Mouse (Mus musculus) stomach, postnatal 0 days (tissue): Measurements from ENCODE around the gene Nub1. TPM values are rescaled to one million over a fixed set of nuclear protein-coding genes. Genes with fewer than 3 reads are reported as not detected.
A peak's percentile ranks its signal among the peaks of the same experiment; 100 is the strongest.

Source experiments
- ATAC-seq: fragments of 200-750 bp; cut with Nextera tagmentation; 2 replicates; pipeline ENCODE4 v1.8.0; 2017; ENCODE audit not compliant: low FRiP score, low TSS enrichment
- DNase-seq: peaks from one replicate; pipeline ENCODE4 v3.0.0-alpha.2; 2016; ENCODE audit warnings: low spot score
- H3K27ac ChIP-seq: fragments of 300-500 bp; sonication (generic); replicated peaks from 2 replicates; pipeline ENCODE4 v1.5.1; 2014; ENCODE audit warnings: mild to moderate bottlenecking, control low read depth
- H3K27me3 ChIP-seq: fragments of 300-500 bp; sonication (generic); 2 replicates; pipeline ENCODE4 v1.6.1; 2014; ENCODE audit warnings: low read length; ENCODE audit not compliant: control insufficient read depth, insufficient read depth
- H3K36me3 ChIP-seq: fragments of 300-500 bp; sonication (generic); 2 replicates; pipeline ENCODE4 v1.6.1; 2014; ENCODE audit warnings: low read length, mixed read lengths; ENCODE audit not compliant: control insufficient read depth, insufficient read depth
- H3K4me1 ChIP-seq: fragments of 300-500 bp; sonication (generic); replicated peaks from 2 replicates; pipeline ENCODE4 v1.6.1; 2014; ENCODE audit warnings: antibody characterized with exemption; ENCODE audit not compliant: control insufficient read depth, insufficient read depth
- H3K4me2 ChIP-seq: fragments of 300-500 bp; sonication (generic); replicated peaks from 2 replicates; pipeline ENCODE4 v1.6.1; 2014; ENCODE audit warnings: low read depth, mild to moderate bottlenecking, control low read depth, moderate library complexity
- H3K4me3 ChIP-seq: fragments of 300-500 bp; sonication (generic); 2 replicates; pipeline ENCODE4 v1.5.1; 2014; ENCODE audit warnings: low read depth, low read length, control low read depth
- H3K9ac ChIP-seq: fragments of 300-500 bp; sonication (generic); 2 replicates; pipeline ENCODE4 v1.6.1; 2014; ENCODE audit warnings: mild to moderate bottlenecking, low read length, control low read depth, mixed read lengths
- H3K9me3 ChIP-seq: fragments of 300-500 bp; sonication (generic); 2 replicates; pipeline ENCODE4 v1.6.1; 2016; ENCODE audit warnings: low read length; ENCODE audit not compliant: control insufficient read depth
- CTCF ChIP-seq: IDR thresholded peaks from 2 replicates; pipeline ENCODE4 v1.5.1; 2016; ENCODE audit warnings: antibody characterized with exemption, low read depth, mild to moderate bottlenecking, moderate library complexity
- EP300 ChIP-seq: optimal IDR thresholded peaks from 2 replicates; pipeline ENCODE3; 2016; ENCODE audit warnings: antibody characterized with exemption
- WGBS: fragments of 180-500 bp; shearing (Covaris S2); extraction: QIAGEN DNeasy Blood & Tissue Kit; methylation state at CpG from one replicate; pipeline ENCODE4 v1.1.7; 2014; 5-methylcytosine and 5-hydroxymethylcytosine counted together
- polyA plus RNA-seq: library from polyadenylated mRNA; unstranded; fragments of >200 nt; fragmentation: Nextera tagmentation; extraction: Ambion mirVana; gene quantifications from 2 replicates; pipeline ENCODE4 v1.2.1, GENCODE M21; 2015

Nub1 gene
- polyA plus RNA-seq, 1 experiment from 2014 or later, result 18.5 TPM

DNA sequence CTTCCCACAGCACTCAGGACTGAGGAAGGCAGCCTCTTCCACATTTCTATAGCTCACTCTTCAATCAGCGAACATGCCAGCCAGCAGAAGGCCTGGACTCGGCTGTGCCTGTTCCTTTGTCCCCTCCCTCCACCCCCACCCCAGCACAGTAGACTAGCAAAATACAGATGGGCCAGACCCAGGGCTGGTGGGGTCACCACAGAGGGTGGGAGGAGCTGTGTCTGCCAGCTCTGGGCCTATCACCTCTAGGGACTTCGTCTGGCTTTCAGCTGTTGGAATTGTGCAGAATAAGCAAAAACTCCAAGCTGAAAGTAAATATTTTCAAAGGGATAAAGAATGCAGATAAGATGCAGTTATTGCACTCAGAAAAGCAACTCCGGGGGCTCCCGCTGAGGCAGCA is 39.5 kb downstream of the Nub1 start:
- peak; percentile 58; the same call in 1 of the 2 replicates for ATAC-seq
- no peak overlapping the region for H3K4me2 ChIP-seq

DNA sequence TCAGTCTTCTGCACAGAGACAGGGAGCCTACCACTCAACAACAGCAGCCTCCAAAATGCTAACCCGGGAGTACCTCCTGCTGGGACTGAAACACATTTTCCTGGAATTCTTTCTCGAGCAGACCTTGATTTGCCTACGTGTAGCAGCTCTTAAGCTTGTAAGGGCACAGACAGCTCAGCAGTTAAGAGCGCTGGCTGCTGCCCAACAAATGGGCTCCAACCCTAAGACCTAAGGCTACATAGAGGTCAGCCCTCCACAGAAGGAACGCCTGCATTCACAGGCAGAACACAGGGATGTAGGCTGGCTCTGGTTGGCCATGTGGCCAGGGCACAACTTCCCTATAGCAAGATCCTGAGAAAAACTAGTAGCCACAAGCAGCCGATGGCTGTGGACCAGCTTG is 40.6 kb downstream of the Nub1 start:
- no peak overlapping the region for H3K27ac ChIP-seq
- H3K9me3 ChIP-seq, result no peaks in the 10 kb centered on the region
- no peak overlapping the region for H3K4me3 ChIP-seq
- ATAC-seq (no peak), DNase-seq (no peak)
- 64% methylated on average over 6 of the region's 6 CpGs for WGBS
- H3K27me3 ChIP-seq, result no peaks in the 10 kb centered on the region
- H3K9ac ChIP-seq, result no peak overlapping the region
- peaks cover 11% of the 10 kb centered on the region for H3K4me1 ChIP-seq
- H3K36me3 ChIP-seq, result no peaks in the 10 kb centered on the region
- no peak overlapping the region for H3K4me2 ChIP-seq
- TF ChIP-seq CTCF (no peak), EP300 (no peak)

More for the DNA sequence above, 39.5 kb downstream of the Nub1 start:
- H3K36me3 ChIP-seq, result no peaks in the 10 kb centered on the region
- no peak for DNase-seq
- TF ChIP-seq CTCF (no peak), EP300 (no peak)
- H3K9ac ChIP-seq, result no peak overlapping the region
- peaks cover 8% of the 10 kb centered on the region for H3K4me1 ChIP-seq
- 41% methylated on average over 5 of the region's 5 CpGs for WGBS
- H3K9me3 ChIP-seq, result no peaks in the 10 kb centered on the region
- H3K27ac ChIP-seq, result peak overlapping the region; percentile 53; the same call in 1 of the 2 replicates
- H3K4me3 ChIP-seq, result no peak overlapping the region
- H3K27me3 ChIP-seq, result no peaks in the 10 kb centered on the region

DNA sequence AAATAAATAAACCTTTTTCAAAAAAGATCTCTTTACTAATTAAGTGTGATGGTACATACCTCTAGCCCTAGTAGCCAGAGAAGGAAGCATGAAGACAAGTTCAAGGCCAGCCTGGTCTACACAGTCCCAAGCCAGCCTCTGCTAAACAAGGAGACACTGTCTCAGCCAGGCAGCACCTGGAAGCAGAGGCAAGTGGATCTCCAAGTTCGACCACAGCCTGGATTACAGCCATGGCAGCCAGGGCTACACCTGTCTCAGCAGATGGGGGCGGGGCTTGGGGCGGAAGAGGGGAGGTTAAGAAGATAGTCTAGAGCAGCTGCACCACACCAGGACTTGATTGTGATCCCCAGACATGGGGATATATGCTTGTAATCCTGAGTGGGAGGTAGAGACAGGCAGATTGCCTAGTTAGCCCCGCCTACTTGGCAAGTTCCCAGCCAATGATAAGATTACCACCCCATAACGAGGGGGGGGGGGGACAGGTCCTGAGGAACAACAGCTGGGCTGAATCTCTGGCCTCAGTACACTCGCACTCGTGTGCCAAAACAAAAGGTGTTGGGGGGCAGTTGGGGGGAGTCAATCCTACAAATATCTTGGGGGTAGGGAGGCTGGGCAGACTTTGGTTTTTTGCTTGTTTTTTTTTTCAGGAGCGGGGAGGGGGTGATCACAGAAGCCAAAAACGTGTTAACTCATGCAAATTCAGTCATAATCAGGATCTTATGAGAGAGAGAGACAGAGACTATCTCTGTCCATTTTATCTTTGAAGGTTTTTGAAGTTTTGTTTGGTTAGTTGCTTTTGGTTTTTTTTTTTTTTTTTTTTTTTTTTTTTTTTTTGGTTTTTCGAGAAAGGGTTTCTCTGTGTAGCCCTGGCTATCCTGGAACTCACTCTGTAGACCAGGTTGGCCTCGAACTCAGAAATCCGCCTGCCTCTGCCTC is 41.8 kb downstream of the Nub1 start:
- DNase-seq (peak; percentile 42), ATAC-seq (0 out of 2 replicates have a peak, but pooled peaks have one; percentile 31)
- no peaks in the 10 kb centered on the region for H3K9me3 ChIP-seq
- H3K4me3 ChIP-seq, result no peak overlapping the region
- WGBS, result 58% methylated on average over 12 of the region's 12 CpGs
- H3K36me3 ChIP-seq, result no peaks in the 10 kb centered on the region
- H3K27me3 ChIP-seq, result no peaks in the 10 kb centered on the region
- H3K9ac ChIP-seq, result no peak overlapping the region
- TF ChIP-seq CTCF, result no peak
- no peak for TF ChIP-seq EP300
- no peak overlapping the region for H3K4me2 ChIP-seq
- peaks cover 11% of the 10 kb centered on the region for H3K4me1 ChIP-seq
- H3K27ac ChIP-seq, result no peak overlapping the region

DNA sequence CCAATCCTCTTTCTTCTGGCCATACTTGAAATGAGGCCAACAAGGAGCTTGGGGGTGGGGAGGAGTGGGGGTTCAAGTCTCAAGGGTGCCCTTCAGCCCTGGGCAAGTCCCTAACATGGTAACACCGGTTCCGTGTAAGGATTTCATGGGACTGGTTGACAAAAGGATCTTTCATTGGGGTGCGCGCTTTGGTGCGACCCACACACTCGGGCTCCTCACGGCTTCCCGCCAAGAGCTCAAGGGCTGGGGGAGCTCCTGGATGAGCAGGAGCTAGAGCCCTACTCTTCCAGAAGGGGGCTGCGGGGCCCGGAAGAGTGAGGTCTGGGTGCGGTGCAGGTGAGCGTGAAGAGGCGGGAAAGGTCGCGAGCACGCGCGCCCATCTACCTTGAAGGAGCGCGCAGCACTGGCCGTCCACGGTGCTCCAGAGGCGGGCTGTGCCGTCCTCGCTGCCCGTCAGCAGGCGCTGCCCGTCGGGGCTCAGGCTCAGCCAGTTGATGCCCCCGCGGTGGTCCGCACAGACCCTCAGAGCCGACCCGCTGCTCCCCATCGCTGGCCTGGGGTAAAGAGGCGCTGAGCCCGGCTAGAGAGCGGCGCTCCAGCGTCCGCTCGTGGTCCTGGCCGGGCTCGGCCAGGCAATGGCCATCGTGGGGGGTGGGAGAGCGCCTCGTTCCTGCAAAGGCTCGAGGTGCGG is 44.6 kb downstream of the Nub1 start:
- Histone ChIP-seq H3K4me1 (peaks cover 4% of the 10 kb centered on the region; the same call in 1 of the 2 replicates), H3K27me3 (no peaks in the 10 kb centered on the region), H3K4me2 (peak overlapping the region; percentile 88), H3K27ac (no peak overlapping the region), H3K4me3 (peak overlapping the region; percentile 50), H3K9ac (peak overlapping the region; percentile 60), H3K36me3 (no peaks in the 10 kb centered on the region), H3K9me3 (no peaks in the 10 kb centered on the region)
- DNase-seq (peak; percentile 30), ATAC-seq (peak; percentile 2; the same call in 1 of the 2 replicates)
- WGBS, result under 1% methylated on average over 49 of the region's 49 CpGs
- TF ChIP-seq CTCF, result no peak
- no peak for TF ChIP-seq EP300

DNA sequence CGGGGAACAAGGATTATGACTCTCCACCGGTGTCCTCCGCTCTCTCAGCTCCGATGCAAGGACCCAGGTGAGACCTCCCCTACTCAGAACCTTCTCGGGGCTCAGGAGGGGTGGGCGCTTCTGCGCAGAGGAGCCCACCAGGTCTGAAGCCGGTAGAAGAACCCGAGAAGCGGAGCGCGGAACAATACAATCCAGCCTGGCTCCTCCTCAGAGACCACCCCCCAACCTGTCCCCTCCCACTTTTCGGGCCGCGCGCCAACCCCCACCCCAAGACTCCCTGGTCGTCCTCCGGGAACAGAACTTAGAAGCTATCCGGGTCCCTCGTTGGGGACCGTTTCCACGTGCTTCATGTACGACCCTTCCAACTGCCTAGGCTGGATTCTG is 45.1 kb downstream of the Nub1 start, which contains the start of gene Wdr86:
Wdr86 (minus strand) TSS at position 240 of the 384 bp plus-strand sequence.
- Histone ChIP-seq H3K27ac (peak within 1 kb of the TSS; percentile 18; the same call in 1 of the 2 replicates), H3K27me3 (no peaks in the 10 kb centered on the region), H3K4me1 (peaks cover 4% of the 10 kb centered on the region; the same call in 1 of the 2 replicates), H3K36me3 (no peaks in the 10 kb centered on the region), H3K4me2 (peak within 1 kb of the TSS; percentile 88), H3K9me3 (no peaks in the 10 kb centered on the region), H3K4me3 (peak within 1 kb of the TSS; percentile 50), H3K9ac (peak within 1 kb of the TSS; percentile 60)
- WGBS, result 2% methylated on average over 23 of the region's 23 CpGs
- TF ChIP-seq EP300, result no peak
- no peak for TF ChIP-seq CTCF
- ATAC-seq, result peak; percentile 18; the same call in 1 of the 2 replicates
- no peak for DNase-seq
